In genomic region chr19:7143854-7144253, GRCm38 (mm10) we compare ENCODE assay signal across 7 mouse cellular contexts. TPM values are rescaled to one million over a fixed set of nuclear protein-coding genes. Genes with fewer than 3 reads are reported as not detected.
DNase-seq lines count a peak whose midpoint lies in the region; ATAC-seq lines count a peak whose summit lies in the region.

No protein-coding gene starts in this region.

- WGBS in intestine, embryonic 14.5 days: 0% methylated on average over 20 of the region's 20 CpGs
- WGBS in limb, embryonic 15.5 days: 1% methylated on average over 20 of the region's 20 CpGs
- under 1% methylated on average over 20 of the region's 20 CpGs for WGBS in midbrain, embryonic 15.5 days

- peak overlapping the region; percentile 29 for H3K4me3 ChIP-seq in intestine, embryonic 14.5 days (ENCODE audit: low read depth, low read length)
- peak overlapping the region; percentile 32 for H3K4me3 ChIP-seq in limb, embryonic 15.5 days
- peak overlapping the region; percentile 26 for H3K4me3 ChIP-seq in midbrain, embryonic 15.5 days

- H3K4me2 ChIP-seq in intestine, embryonic 14.5 days (ENCODE audit: low read length): peak overlapping the region; percentile 69
- peak overlapping the region; percentile 60 for H3K4me2 ChIP-seq in limb, embryonic 15.5 days
- peak overlapping the region; percentile 53 for H3K4me2 ChIP-seq in midbrain, embryonic 15.5 days

- ATAC-seq in intestine, embryonic 14.5 days (replicated peaks; ENCODE audit: low FRiP score, low TSS enrichment, low read depth): no peak; the same call in 1 of the 2 replicates
- no peak for ATAC-seq in limb, embryonic 15.5 days (ENCODE audit: insufficient number of reproducible peaks, low FRiP score, low TSS enrichment, low read depth)
- 0 out of 2 replicates have a peak, but pooled peaks have one; percentile 22 for ATAC-seq in midbrain, embryonic 15.5 days (replicated peaks)

- DNase-seq in adrenal gland, adult 8-10 months: peak; percentile 60
- DNase-seq in embryo, embryonic 11 days: peak; percentile 90
- DNase-seq in gastrocnemius, postnatal 25 days: peak; percentile 51
- DNase-seq in intestine, embryonic 14.5 days (ENCODE audit: low spot score): peak; percentile 74
- peak; percentile 66 for DNase-seq in splenic B cell, adult 2 months (ENCODE audit: low read depth, low spot score)

- H3K36me3 ChIP-seq in intestine, embryonic 14.5 days (ENCODE audit: control insufficient read depth, insufficient read depth, low read length): no peaks in the 10 kb centered on the region
- no peaks in the 10 kb centered on the region for H3K36me3 ChIP-seq in limb, embryonic 15.5 days
- no peaks in the 10 kb centered on the region for H3K36me3 ChIP-seq in midbrain, embryonic 15.5 days (replicated peaks)
- no peaks in the 10 kb centered on the region for H3K36me3 ChIP-seq in splenic B cell, adult 2 months (ENCODE audit: control insufficient read depth, insufficient read depth, low read length, poor library complexity, severe bottlenecking)

- 0 out of 2 replicates have a peak, but pooled peaks cover 13% of the 10 kb centered on the region for H3K27me3 ChIP-seq in intestine, embryonic 14.5 days (replicated peaks; ENCODE audit: control insufficient read depth, insufficient read depth, low read length)
- H3K27me3 ChIP-seq in limb, embryonic 15.5 days: peaks cover 32% of the 10 kb centered on the region
- H3K27me3 ChIP-seq in midbrain, embryonic 15.5 days (replicated peaks): peaks cover 3% of the 10 kb centered on the region; the same call in 1 of the 2 replicates
- no peaks in the 10 kb centered on the region for H3K27me3 ChIP-seq in splenic B cell, adult 2 months (ENCODE audit: control insufficient read depth, insufficient read depth, low read length, poor library complexity, severe bottlenecking)

- peak overlapping the region; percentile 8; the same call in 1 of the 2 replicates for H3K9ac ChIP-seq in intestine, embryonic 14.5 days (ENCODE audit: low read length)
- 0 out of 2 replicates have a peak overlapping the region, but pooled peaks have one; percentile 5 for H3K9ac ChIP-seq in limb, embryonic 15.5 days
- peak overlapping the region; percentile 25; the same call in 1 of the 2 replicates for H3K9ac ChIP-seq in midbrain, embryonic 15.5 days

- peaks cover 29% of the 10 kb centered on the region for H3K4me1 ChIP-seq in intestine, embryonic 14.5 days (replicated peaks; ENCODE audit: control insufficient read depth, insufficient read depth, low read length)
- H3K4me1 ChIP-seq in limb, embryonic 15.5 days: peaks cover 69% of the 10 kb centered on the region
- H3K4me1 ChIP-seq in midbrain, embryonic 15.5 days: peaks cover 68% of the 10 kb centered on the region

- no peaks in the 10 kb centered on the region for H3K9me3 ChIP-seq in intestine, embryonic 14.5 days (ENCODE audit: control insufficient read depth, low read length)
- no peaks in the 10 kb centered on the region for H3K9me3 ChIP-seq in limb, embryonic 15.5 days
- no peaks in the 10 kb centered on the region for H3K9me3 ChIP-seq in midbrain, embryonic 15.5 days

- H3K27ac ChIP-seq in intestine, embryonic 14.5 days (ENCODE audit: low read depth): peak overlapping the region; percentile 44; the same call in 1 of the 2 replicates
- H3K27ac ChIP-seq in limb, embryonic 15.5 days: no peak overlapping the region
- peak overlapping the region; percentile 55 for H3K27ac ChIP-seq in midbrain, embryonic 15.5 days

RNA-seq across cellular contexts. Expression of gene Flrt1, which starts 38.3 kb away (rescaled TPM):
- total RNA-seq in adrenal gland, adult 8-10 months (2022): 10 to 100 TPM in 2 of 4 experiments, 1 to 10 TPM in 2; 2.9 to 27.5 (median 14.8) TPM
- under 1 TPM; 0.31 to 0.35 TPM for total RNA-seq in gastrocnemius, postnatal 25 days (2021)
- polyA plus RNA-seq in intestine, embryonic 14.5 days (2014; fragmentation: Nextera tagmentation; extraction: Ambion mirVana): 3.6 TPM in 2 replicates
- 5.6 and 5.8 TPM in 2 replicates for polyA plus RNA-seq in limb, embryonic 15.5 days (2015; fragmentation: Nextera tagmentation; extraction: Ambion mirVana)
- polyA plus RNA-seq in midbrain, embryonic 15.5 days (2015; fragmentation: Nextera tagmentation; extraction: Ambion mirVana): 12.2 and 12.5 TPM in 2 replicates
